Mouse (Mus musculus) erythroid progenitor cell, adult 5-6 weeks (primary cell): ENCODE data around the gene Scrn3. TPM values are rescaled to one million over a fixed set of nuclear protein-coding genes. Genes with fewer than 3 reads are reported as not detected.

Experiments
- ATAC-seq: replicated peaks from 2 replicates; pipeline ENCODE4 v1.8.0; 2016; ENCODE audit warnings: moderate number of reproducible peaks, mild to moderate bottlenecking, moderate TSS enrichment, inconsistent platforms; ENCODE audit not compliant: poor library complexity, low FRiP score, severe bottlenecking
- total RNA-seq, 2 experiments: library from RNA; stranded (forward) in 1 of 2; stranded (reverse) in 1 of 2; fragments of 150-400 nt in 1 of 2; fragments of 186-747, 209-891 nt in 1 of 2; gene quantifications; 2 replicates each; pipeline versions ENCODE4 v1.2.3 to v1.2.4; 2015 to 2017; ENCODE audit warnings: low replicate concordance in 2 of 2

The Scrn3 gene
- total RNA-seq (2015; ENCODE audit: low replicate concordance) (56.2 and 71.3 TPM in 2 replicates), total RNA-seq (2017; ENCODE audit: low replicate concordance) (108 and 110 TPM in 2 replicates)

DNA sequence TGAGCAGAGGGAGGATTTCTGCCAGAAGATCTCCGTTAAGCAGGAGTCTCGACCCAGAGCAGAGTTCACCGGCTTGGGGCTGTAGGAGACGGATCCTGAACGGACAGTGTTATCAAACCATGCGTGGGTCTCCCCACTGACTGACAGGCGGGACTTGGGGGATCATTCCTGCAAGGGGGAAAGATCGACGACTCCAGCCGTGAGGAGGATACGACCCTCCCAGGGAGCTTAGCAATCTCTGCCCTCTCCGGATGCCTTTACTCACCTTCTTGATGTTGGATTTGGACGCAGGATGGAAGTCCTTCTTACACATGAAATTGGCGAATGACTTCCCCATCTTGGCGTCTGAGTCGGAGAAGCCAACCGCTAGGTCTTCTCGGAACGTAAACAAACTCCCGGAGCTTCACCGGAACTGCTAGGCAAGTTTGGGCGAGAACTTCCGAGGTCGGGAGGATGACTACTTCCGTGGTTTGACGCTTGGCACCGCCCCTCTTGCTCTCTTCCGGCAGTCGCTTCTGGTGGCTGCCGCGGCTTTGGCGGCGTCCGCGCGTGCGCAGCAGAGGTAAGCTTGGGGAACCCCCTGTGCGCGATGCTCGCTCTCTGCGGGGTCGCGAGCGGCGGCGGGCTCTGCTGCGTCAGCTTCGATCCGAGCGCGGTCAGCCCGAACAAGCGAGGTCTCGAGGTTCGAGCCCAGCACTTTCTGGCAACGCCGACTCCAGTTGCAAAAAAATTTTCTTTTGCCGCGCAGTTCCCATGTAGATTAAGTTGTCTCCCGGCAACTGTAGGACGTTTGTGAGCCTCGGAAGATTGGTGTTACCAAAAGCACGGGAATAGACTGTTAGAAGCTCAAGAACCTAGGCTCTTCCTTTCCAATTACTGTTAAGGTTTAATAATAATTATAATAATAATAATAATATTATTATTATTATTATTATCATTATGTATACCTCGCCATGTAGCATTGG lies at the start of gene Scrn3, which contains the start of gene Cir1:
Scrn3 (plus strand) TSS at position 450 of the 965 bp plus-strand sequence.
Cir1 (minus strand) TSS at position 550 of the 965 bp plus-strand sequence.
- peak; percentile 96 for ATAC-seq

DNA sequence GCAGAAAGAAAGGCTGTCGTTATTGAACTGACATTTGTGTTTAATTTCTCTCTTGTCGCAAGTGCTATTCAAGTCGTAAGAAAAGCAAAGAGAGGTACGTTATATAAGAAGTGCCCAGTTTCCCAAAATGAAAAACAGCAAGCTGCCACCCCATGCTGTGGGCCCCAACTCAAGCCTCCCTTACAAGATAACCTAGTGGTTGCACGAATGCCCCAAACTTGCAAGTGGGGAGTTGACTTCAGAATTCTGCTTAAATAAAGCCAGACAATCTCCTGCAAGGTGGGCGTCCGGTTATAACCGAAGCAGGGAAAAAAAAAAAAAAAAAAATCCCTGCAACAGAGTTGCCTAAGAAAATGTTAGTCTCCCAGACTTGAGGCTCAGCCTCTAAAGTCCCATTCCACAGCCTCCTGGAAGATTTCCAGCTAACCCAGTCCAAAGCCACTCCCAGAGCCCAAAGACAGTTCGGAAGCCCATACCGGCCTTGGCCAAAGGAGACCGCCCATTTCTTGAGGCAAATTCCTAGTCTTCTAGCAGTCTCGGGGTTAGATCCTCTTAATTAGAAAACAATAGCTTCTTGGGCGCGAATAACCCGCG lies 49.1 kb upstream of the Scrn3 start:
- ATAC-seq, result no peak

DNA sequence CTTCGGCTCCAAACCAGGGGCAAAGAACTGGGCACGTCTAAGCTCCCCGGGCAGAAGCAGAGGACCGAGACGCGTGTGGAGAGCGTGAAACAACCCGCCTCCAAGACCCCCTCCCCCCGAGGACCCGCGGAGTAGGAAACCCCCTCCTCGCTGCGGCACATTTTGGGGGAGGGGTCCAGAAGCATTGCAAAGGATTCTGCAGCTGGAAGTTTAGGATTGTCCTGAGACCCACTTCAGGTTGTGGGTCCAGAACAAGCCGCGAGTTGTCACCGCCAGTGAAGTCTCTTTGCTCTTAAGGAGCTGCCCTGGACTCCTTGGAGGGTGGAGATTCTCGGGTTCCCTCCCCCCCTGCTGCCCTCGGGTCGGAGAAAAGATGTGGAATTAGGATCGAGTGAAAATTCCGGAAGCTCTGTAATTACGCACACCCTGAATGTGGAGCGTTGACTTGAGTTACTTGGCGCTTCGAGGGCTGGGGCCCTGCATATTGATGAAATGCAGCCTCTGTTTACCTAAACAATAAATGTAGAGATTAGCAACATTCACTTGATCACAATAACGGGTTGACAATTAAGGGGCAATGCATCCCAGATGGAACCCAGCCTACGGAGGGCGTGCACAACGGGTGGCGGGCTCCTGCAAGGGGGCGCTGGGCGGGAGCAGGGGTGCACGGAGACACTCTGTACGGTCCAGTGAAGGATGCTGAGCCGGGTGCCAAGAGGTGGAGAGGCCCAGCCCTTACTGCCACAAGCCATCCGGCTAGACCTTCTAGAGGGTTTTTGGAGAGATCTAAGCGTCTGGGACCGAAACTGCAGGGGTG lies 48.4 kb upstream of the Scrn3 start:
- no peak for ATAC-seq

DNA sequence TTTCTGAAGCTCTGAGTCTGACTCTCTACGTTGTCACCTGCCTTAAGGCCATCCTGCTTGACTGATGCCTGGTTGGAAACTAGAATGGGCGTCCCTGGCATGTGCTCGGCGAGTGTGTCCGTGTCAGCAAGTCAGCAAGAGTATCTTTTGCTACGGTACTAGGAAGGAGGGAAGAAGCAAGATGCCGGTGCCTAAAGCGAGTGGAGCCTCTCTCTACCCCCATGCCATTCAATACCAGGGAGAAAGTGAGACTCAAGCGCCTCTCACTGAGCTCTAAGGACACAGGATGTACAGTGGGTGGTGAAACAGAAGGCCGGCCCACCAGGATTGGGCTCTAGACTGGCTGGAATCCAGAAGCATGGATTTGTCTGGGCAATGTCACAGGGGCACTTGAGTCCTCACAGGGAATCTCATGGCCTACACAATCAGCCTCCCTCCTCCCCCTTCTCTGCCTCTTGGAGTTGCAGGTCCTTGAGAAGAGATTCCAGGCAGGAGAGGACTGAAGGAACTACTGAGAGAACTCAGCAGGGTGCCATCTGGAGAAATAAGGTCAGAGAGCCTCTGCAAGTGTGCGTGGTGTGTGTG lies 47.7 kb upstream of the Scrn3 start:
- no peak for ATAC-seq

DNA sequence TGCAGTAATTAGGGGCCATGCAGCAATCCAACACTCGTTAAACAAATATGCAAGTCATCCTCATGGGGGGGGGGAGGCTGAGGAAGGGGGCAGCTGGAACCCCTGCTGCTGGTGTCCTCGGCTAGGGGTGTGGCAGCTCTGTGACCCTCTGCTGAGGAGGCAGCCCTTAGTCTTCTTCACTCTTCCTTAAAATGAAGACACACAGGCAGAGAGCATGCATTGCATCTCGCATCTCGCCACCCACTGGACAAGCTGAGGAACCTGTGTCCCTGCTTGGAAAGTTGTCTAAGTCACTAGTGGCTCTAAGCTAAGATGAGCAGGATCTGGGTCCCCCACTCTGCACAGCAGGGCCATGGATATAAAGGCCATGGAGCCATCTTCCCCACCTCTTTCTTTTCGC lies 46.4 kb upstream of the Scrn3 start:
- no peak for ATAC-seq

DNA sequence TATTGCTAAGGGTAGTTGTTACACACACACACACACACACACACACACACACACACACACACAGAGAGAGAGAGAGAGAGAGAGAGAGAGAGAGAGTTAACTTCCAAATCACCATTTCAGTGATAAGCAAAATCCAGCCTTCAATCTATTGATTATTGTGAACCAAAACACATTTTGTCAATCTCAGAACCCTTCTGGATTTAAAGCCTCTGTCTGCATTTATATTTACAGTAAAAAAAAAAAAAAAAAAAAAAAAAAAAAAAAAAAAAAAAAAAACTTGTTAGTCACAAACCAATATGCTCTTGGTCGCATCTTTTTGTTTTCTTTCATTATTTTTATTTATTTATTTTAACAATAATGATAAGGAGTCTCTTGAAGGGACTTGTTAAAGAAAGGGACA lies 45.8 kb upstream of the Scrn3 start:
- ATAC-seq, result no peak

DNA sequence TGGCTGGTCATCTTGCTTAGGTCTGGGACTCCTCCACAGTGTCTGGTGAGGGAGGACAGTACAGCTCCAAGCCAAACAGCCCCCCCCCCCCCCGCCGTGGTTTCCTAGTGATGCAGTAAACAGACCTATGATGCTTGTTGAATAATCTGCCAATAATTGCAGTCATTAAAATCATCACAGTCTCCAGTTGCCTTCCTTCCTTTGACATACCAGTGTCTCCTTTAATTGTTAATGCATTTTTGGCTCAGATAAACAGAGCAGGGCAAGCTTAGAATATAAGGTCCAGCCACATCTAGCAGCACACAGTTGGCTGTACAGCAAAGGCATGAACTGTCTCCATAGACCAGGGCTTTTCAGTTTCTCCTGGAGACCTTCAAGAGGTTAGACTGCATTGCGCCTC lies 45.2 kb upstream of the Scrn3 start:
- ATAC-seq, result no peak

DNA sequence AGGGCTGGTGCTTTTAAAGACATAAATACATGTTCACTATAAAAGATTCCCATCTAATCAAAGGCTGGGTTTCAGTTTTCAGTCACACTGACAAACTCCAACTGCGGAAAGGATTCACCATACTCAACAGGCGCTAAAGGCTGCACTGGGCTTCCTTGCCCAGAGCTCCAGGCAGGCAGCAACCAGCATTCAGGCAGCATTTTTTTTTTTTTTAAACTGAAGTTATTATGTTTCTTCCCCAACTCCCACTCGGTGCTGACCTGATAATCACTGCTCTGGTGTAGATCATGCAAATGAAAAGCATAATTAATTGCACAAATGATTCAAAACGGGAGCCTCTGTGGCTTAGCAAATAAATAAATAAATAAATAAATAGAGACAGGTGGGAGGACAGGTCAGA lies 44.6 kb upstream of the Scrn3 start:
- no peak for ATAC-seq

DNA sequence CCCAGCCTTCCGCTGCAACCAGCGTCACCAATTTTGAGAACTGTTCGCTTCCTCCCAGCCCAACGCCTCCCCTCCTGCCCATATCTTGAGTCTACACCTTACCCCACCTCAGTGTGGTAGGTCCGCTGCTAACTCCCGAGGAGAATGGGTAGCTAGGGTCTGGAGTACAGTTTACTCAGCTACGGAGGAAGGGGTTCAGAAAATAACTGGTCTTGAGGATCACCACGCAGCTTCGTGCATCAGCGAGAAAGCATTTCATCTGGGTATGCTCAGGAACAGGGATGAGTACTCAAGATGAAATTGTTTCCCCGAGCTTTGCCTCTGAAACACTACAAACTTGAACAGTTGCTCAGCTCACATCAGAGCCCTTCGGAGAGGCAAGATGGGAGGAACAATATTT lies 44.1 kb upstream of the Scrn3 start:
- ATAC-seq, result no peak

DNA sequence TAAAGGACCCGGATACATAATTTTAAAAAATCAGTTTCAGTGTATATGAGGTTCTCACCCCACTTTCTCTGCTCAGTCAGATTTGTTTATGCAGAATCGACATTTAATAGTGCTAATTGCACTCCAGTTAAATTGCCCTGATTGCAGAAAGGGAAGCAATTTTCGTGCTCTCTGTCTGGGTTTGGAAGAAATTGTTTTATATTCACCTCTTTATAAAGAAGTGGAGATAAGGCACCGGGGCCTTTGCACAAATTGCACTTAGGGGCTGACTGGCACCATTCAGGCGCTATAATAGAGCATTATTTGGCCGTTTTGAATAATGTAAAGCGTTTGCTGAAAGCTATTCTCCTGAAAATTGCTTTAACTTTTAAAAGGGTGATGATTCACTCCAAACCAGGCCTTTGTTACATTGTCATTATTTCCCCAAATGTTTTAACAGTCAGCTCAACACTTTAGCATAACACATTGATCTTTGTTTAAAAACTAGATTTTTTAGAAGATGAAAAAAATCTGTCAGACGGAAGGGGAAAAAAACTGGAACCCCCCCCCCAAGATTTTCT lies 43.5 kb upstream of the Scrn3 start:
- no peak for ATAC-seq

DNA sequence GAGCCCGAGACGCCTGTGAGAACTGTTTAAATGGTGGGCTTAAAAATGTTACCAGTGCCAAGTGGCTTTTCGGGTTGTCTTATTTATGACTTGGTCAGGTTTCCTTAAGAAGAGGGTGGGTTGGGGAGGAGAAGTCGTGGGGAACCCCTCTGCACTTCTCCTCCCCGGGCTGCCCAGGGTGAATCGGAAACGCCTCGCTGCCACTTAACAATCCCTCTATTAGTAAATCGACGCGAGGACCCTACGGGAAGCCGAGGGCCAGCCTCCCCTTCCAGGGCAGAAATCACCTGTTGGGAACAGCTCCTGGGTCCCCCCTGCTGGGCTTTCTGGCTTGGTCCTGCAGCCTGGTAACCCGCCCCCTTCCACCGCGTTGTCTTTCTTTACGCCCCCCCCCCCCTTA lies 42.7 kb upstream of the Scrn3 start:
- ATAC-seq, result no peak

DNA sequence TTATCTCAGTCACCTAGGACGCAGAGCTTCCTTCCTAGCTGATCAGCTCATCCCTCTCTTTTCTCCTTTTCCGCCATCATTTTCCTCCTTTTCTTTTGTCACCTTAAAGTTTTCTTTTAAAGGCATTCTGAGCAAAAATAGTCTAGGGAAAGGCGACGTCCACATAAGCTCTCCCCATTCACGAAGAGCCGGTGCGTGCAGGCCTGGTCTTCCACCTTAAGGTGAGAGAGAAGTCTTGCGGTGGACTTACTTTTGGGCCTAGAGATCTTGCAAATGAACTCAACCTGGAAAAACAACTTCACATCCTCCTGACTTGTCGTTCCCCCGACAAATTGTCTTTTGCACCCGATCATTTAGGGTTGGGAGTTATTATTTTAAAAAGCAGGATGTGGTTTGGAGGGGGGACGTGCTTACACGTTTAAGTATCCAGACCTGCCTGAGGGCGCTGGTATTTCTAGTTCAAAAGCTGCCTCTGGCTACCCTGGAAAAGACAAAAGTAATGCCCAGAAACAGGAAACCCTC lies 42.3 kb upstream of the Scrn3 start:
- ATAC-seq, result no peak

DNA sequence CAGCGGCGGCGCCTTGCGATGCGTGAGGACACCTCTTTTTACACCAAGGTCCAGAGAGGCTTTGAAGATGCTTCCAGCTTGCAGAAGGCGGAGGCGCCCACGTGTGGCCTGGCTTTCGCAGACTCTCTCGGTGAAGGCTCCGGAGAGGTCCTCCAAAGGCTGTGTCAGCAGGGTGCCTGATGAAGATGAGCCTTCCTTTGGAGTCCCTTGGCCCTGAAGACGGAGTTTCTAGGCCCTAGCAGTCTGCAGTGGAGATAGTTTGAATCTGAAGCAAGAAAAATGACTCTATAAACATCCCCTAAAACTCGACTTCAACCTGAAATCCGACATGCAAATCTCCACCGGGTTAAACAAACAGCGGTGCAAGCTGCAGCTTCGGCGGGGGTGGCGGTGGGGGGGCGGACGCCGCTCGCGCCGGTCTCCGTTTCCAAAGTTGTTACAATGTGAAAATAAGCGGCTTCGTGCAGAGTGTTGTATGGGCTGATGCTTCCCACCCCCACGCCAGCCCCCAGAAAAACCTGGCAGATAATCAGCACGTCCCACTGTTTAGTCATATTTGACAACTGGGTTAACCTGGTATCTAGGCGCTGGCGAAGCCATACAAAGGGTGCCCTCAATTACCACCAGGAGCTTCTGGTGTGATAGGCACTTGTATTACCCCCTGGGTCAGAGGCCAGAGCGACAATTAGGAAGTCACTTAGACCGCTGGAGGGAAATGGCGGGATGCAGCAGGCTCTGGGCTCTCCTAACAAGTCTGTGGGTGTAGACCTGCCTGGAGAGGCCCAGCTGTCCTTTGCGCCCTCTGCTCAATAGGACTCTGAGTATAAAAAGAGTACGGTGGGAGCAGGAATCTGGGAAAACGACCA lies 41.6 kb upstream of the Scrn3 start:
- ATAC-seq, result no peak

DNA sequence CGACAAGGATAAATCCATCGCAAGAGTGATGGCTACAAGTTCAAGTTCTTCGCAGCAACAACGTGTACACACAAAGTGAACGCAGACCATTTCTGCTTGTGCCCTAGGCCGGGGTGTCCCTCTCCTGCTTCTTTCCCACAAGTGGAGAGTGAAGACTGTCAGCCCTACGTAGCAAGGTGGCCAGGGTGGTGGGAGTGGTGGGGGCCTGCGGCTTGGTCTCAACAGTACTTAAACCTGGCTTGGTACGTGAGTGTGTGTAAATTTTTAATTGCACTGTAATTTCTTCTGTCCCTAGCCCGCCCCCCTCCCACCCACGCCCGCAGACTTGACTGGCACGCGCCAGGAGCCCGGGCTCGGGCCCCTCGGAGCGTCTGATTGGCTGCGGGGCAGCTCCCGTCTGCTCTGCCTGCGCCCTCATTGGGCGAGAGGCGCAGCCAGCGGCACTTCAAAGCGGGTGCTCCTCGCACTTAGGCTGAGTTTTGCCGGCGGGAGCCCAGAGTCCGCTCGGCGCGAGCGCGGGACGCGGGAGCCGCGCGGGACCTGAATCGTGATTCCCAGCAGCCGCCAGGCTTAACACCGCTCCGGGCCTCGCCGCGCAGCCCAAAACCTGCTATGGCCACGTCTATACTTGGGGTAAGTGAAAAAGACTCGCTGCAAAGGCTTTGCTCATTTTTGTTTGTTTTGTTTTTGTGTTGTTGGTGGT lies 40.8 kb upstream of the Scrn3 start, which contains the start of gene Sp9:
Sp9 (plus strand) TSS at position 467 of the 703 bp plus-strand sequence.
- ATAC-seq, result 0 out of 2 replicates have a peak, but pooled peaks have one; percentile 47

DNA sequence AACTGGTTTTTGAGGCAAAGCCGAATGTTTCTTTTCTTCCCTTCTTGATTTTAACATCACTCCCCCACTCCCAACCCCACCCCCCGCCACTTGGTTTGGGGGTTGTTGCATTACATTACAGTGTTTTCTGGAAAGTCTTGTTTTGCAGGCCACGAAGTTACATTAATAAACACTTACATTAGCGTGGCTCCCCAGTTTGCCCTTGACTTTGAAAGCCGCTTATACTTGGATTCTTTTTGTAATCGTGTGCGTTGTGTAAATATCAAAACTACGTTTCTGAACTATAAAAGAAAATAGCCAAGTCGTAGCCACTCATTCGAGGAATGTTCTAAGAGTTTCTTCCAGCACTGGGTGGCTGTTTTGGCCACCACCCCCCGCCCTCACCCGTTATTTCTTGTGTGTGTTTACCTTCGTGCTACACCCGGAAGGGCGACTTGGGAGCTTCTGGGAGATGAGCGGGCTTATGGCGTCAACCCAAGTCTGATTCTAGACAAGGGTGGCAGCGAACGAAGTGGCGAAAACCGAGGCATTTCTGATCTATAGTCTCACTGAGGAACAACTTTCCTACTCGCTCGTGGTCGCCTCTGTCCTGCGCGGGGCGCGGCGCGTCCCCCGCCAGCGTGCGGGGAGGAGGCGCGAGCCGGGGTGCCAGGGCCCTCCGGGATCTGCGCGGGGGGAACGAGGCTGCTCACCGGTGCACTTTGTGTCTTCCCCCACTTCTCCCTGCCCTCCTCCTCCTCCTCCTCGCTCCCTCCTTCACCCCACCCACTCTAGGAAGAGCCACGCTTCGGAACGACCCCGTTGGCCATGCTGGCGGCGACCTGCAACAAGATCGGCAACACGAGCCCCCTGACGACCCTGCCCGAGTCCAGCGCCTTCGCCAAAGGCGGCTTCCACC lies 39.8 kb upstream of the Scrn3 start:
- ATAC-seq, result no peak

DNA sequence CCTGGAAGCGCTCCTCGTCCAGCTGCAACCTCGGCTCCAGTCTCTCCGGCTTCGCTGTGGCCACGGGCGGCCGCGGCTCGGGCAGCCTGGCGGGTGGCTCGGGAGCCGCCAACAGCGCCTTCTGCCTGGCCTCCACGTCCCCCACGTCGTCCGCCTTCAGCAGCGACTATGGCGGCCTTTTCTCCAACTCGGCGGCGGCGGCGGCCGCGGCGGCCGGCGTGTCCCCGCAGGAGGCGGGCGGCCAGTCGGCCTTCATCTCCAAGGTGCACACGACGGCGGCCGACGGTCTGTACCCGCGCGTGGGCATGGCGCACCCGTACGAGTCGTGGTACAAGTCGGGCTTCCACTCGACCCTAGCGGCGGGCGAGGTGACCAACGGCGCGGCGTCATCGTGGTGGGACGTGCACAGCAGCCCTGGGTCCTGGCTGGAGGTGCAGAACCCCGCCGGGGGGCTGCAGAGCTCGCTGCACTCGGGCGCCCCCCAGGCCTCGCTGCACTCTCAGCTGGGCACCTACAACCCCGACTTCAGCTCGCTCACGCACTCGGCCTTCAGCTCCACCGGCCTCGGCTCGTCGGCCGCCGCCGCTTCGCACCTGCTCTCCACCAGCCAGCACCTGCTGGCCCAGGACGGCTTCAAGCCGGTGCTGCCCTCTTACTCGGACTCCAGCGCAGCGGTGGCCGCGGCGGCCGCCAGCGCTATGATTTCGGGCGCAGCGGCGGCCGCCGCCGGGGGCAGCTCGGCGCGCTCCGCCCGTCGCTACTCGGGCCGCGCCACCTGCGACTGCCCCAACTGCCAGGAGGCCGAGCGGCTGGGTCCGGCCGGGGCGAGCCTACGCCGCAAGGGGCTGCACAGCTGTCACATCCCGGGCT lies 38.9 kb upstream of the Scrn3 start:
- no peak for ATAC-seq
